Mouse (Mus musculus): ENCODE results near the gene Trim3. TPM values are rescaled to one million over a fixed set of nuclear protein-coding genes. Genes with fewer than 3 reads are reported as not detected.

The Trim3 gene
- total and polyA plus RNA-seq, 2 experiments, result 6.3 to 14.9 TPM

GRCm38 (mm10) chr7:105580627-105581089 lies 52.7 kb downstream of the Trim3 start:
- no peaks in the 10 kb centered on the region for H3K79me2 ChIP-seq (ENCODE audit: control insufficient read depth, insufficient read depth, low read length)
- DNase-seq (ENCODE audit: extremely low read depth, low read depth, low spot score), result no peak
- H3K4me1 ChIP-seq (ENCODE audit: control insufficient read depth, insufficient read depth, low read length), result no peaks in the 10 kb centered on the region
- H3K4me3 ChIP-seq (ENCODE audit: insufficient read depth, low read depth, low read length), result peak overlapping the region; percentile 74
- WGBS, result 13% methylated on average over 15 of the region's 22 CpGs
- H3K36me3 ChIP-seq (ENCODE audit: control insufficient read depth, insufficient read depth, low read length), result no peaks in the 10 kb centered on the region
- peak overlapping the region; percentile 32; the same call in 1 of the 2 replicates for H3K9ac ChIP-seq (ENCODE audit: low read depth, low read length)
- TF ChIP-seq POLR2A (IDR thresholded peaks at IDR 0.05; ENCODE audit: extremely low read depth, insufficient read depth, low read length), result no peak
- TF ChIP-seq CTCF (IDR thresholded peaks at IDR 0.05; ENCODE audit: low read depth, low read length), result no peak
- H3K27ac ChIP-seq (replicated peaks; ENCODE audit: insufficient read depth, low read depth, low read length), result no peak overlapping the region
- H3K27me3 ChIP-seq (ENCODE audit: control insufficient read depth, insufficient read depth, low read length), result no peaks in the 10 kb centered on the region

- no peak for DNase-seq (ENCODE audit: extremely low read depth, low read depth, low spot score)
- Histone ChIP-seq H3K27ac (replicated peaks; ENCODE audit: insufficient read depth, low read depth, low read length) (no peak overlapping the region), H3K4me3 (ENCODE audit: insufficient read depth, low read depth, low read length) (no peak overlapping the region), H3K4me1 (ENCODE audit: control insufficient read depth, insufficient read depth, low read length) (no peaks in the 10 kb centered on the region), H3K79me2 (ENCODE audit: control insufficient read depth, insufficient read depth, low read length) (no peaks in the 10 kb centered on the region), H3K27me3 (ENCODE audit: control insufficient read depth, insufficient read depth, low read length) (no peaks in the 10 kb centered on the region), H3K9ac (ENCODE audit: low read depth, low read length) (no peak overlapping the region), H3K36me3 (ENCODE audit: control insufficient read depth, insufficient read depth, low read length) (no peaks in the 10 kb centered on the region)
- TF ChIP-seq POLR2A (IDR thresholded peaks at IDR 0.05; ENCODE audit: extremely low read depth, insufficient read depth, low read length), result no peak
- no peak for TF ChIP-seq CTCF (IDR thresholded peaks at IDR 0.05; ENCODE audit: low read depth, low read length)
- 80% methylated on average over 2 of the region's 2 CpGs for WGBS
These were observed 54.9 kb downstream of the Trim3 start for GRCm38 (mm10) chr7:105578481-105578880.

GRCm38 (mm10) chr7:105577377-105577871 lies 55.9 kb downstream of the Trim3 start:
- H3K9ac ChIP-seq (ENCODE audit: low read depth, low read length), result no peak overlapping the region
- no peaks in the 10 kb centered on the region for H3K27me3 ChIP-seq (ENCODE audit: control insufficient read depth, insufficient read depth, low read length)
- H3K79me2 ChIP-seq (ENCODE audit: control insufficient read depth, insufficient read depth, low read length), result no peaks in the 10 kb centered on the region
- no peak for TF ChIP-seq CTCF (IDR thresholded peaks at IDR 0.05; ENCODE audit: low read depth, low read length)
- no peak for TF ChIP-seq POLR2A (IDR thresholded peaks at IDR 0.05; ENCODE audit: extremely low read depth, insufficient read depth, low read length)
- no peak for DNase-seq (ENCODE audit: extremely low read depth, low read depth, low spot score)
- H3K27ac ChIP-seq (replicated peaks; ENCODE audit: insufficient read depth, low read depth, low read length), result no peak overlapping the region
- WGBS, result 88% methylated on average over 6 of the region's 6 CpGs
- H3K4me3 ChIP-seq (ENCODE audit: insufficient read depth, low read depth, low read length), result no peak overlapping the region
- H3K4me1 ChIP-seq (ENCODE audit: control insufficient read depth, insufficient read depth, low read length), result no peaks in the 10 kb centered on the region
- no peaks in the 10 kb centered on the region for H3K36me3 ChIP-seq (ENCODE audit: control insufficient read depth, insufficient read depth, low read length)

- WGBS, result 75% methylated on average over 3 of the region's 3 CpGs
- Histone ChIP-seq H3K27ac (replicated peaks; ENCODE audit: insufficient read depth, low read depth, low read length) (no peak overlapping the region), H3K4me3 (ENCODE audit: insufficient read depth, low read depth, low read length) (no peak overlapping the region), H3K4me1 (ENCODE audit: control insufficient read depth, insufficient read depth, low read length) (no peaks in the 10 kb centered on the region), H3K36me3 (ENCODE audit: control insufficient read depth, insufficient read depth, low read length) (no peaks in the 10 kb centered on the region), H3K27me3 (ENCODE audit: control insufficient read depth, insufficient read depth, low read length) (no peaks in the 10 kb centered on the region), H3K9ac (ENCODE audit: low read depth, low read length) (no peak overlapping the region), H3K79me2 (ENCODE audit: control insufficient read depth, insufficient read depth, low read length) (no peaks in the 10 kb centered on the region)
- TF ChIP-seq CTCF (IDR thresholded peaks at IDR 0.05; ENCODE audit: low read depth, low read length) (no peak), POLR2A (IDR thresholded peaks at IDR 0.05; ENCODE audit: extremely low read depth, insufficient read depth, low read length) (no peak)
- DNase-seq (ENCODE audit: extremely low read depth, low read depth, low spot score), result no peak
These were observed 57.1 kb downstream of the Trim3 start for GRCm38 (mm10) chr7:105576166-105576748.

GRCm38 (mm10) chr7:105574537-105574936 lies 58.8 kb downstream of the Trim3 start:
- no peak for TF ChIP-seq CTCF (IDR thresholded peaks at IDR 0.05; ENCODE audit: low read depth, low read length)
- TF ChIP-seq POLR2A (IDR thresholded peaks at IDR 0.05; ENCODE audit: extremely low read depth, insufficient read depth, low read length), result no peak
- H3K79me2 ChIP-seq (ENCODE audit: control insufficient read depth, insufficient read depth, low read length), result no peaks in the 10 kb centered on the region
- no peak overlapping the region for H3K9ac ChIP-seq (ENCODE audit: low read depth, low read length)
- H3K27me3 ChIP-seq (ENCODE audit: control insufficient read depth, insufficient read depth, low read length), result no peaks in the 10 kb centered on the region
- 89% methylated on average over 4 of the region's 4 CpGs for WGBS
- H3K27ac ChIP-seq (replicated peaks; ENCODE audit: insufficient read depth, low read depth, low read length), result no peak overlapping the region
- H3K4me1 ChIP-seq (ENCODE audit: control insufficient read depth, insufficient read depth, low read length), result no peaks in the 10 kb centered on the region
- H3K4me3 ChIP-seq (ENCODE audit: insufficient read depth, low read depth, low read length), result no peak overlapping the region
- DNase-seq (ENCODE audit: extremely low read depth, low read depth, low spot score), result no peak
- H3K36me3 ChIP-seq (ENCODE audit: control insufficient read depth, insufficient read depth, low read length), result no peaks in the 10 kb centered on the region

- TF ChIP-seq CTCF (IDR thresholded peaks at IDR 0.05; ENCODE audit: low read depth, low read length), result no peak
- Histone ChIP-seq H3K79me2 (ENCODE audit: control insufficient read depth, insufficient read depth, low read length) (no peaks in the 10 kb centered on the region), H3K9ac (ENCODE audit: low read depth, low read length) (no peak overlapping the region), H3K27ac (replicated peaks; ENCODE audit: insufficient read depth, low read depth, low read length) (no peak overlapping the region), H3K4me3 (ENCODE audit: insufficient read depth, low read depth, low read length) (no peak overlapping the region), H3K4me1 (ENCODE audit: control insufficient read depth, insufficient read depth, low read length) (no peaks in the 10 kb centered on the region), H3K27me3 (ENCODE audit: control insufficient read depth, insufficient read depth, low read length) (no peaks in the 10 kb centered on the region), H3K36me3 (ENCODE audit: control insufficient read depth, insufficient read depth, low read length) (no peaks in the 10 kb centered on the region)
- WGBS, result 92% methylated on average over 8 of the region's 8 CpGs
- no peak for DNase-seq (ENCODE audit: extremely low read depth, low read depth, low spot score)
These were observed 60.4 kb downstream of the Trim3 start for GRCm38 (mm10) chr7:105572949-105573348.
